Mouse (Mus musculus): ENCODE measurements around the gene Tgfb1. TPM values are rescaled to one million over a fixed set of nuclear protein-coding genes. Genes with fewer than 3 reads are reported as not detected.

The Tgfb1 gene
- polyA plus RNA-seq, 1 experiment from 2014 or later = 1.2 TPM

- H3K4me1 ChIP-seq (replicated peaks) = peaks cover 40% of the 10 kb centered on the region
- H3K36me3 ChIP-seq = no peaks in the 10 kb centered on the region
- no peak overlapping the region for H3K27ac ChIP-seq
- peak overlapping the region; percentile 43 for H3K4me3 ChIP-seq (replicated peaks)
- H3K27me3 ChIP-seq = peaks cover 81% of the 10 kb centered on the region
- H3K9me3 ChIP-seq = no peaks in the 10 kb centered on the region
- peak overlapping the region; percentile 62 for H3K4me2 ChIP-seq (replicated peaks)
- H3K9ac ChIP-seq (replicated peaks) = no peak overlapping the region
- no peak for ATAC-seq
- WGBS = 14% methylated on average over 12 of the region's 12 CpGs
These were observed 2.8 kb downstream of the Tgfb1 start for GRCm38 (mm10) chr7:25689603-25690021.

- H3K4me3 ChIP-seq (replicated peaks) = 0 out of 2 replicates have a peak overlapping the region, but pooled peaks have one; percentile 43
- WGBS = 32% methylated on average over 5 of the region's 5 CpGs
- H3K4me2 ChIP-seq (replicated peaks) = peak overlapping the region; percentile 62; the same call in 1 of the 2 replicates
These were observed 3.2 kb downstream of the Tgfb1 start for GRCm38 (mm10) chr7:25690051-25690450.

GRCm38 (mm10) chr7:25694104-25694503 lies 7.3 kb downstream of the Tgfb1 start:
- Histone ChIP-seq H3K4me2 (replicated peaks) (no peak overlapping the region), H3K9ac (replicated peaks) (no peak overlapping the region), H3K9me3 (no peaks in the 10 kb centered on the region), H3K27ac (no peak overlapping the region), H3K36me3 (no peaks in the 10 kb centered on the region), H3K27me3 (peaks cover 40% of the 10 kb centered on the region), H3K4me1 (replicated peaks) (peaks cover 7% of the 10 kb centered on the region), H3K4me3 (replicated peaks) (no peak overlapping the region)
- ATAC-seq = peak; percentile 18; the same call in 1 of the 2 replicates
- 38% methylated on average over 8 of the region's 8 CpGs for WGBS

More at GRCm38 (mm10) chr7:25690051-25690450, 3.2 kb downstream of the Tgfb1 start:
- H3K27me3 ChIP-seq = peaks cover 77% of the 10 kb centered on the region
- no peak overlapping the region for H3K9ac ChIP-seq (replicated peaks)
- H3K27ac ChIP-seq = no peak overlapping the region
- no peaks in the 10 kb centered on the region for H3K36me3 ChIP-seq
- peaks cover 40% of the 10 kb centered on the region for H3K4me1 ChIP-seq (replicated peaks)
- H3K9me3 ChIP-seq = no peaks in the 10 kb centered on the region
- ATAC-seq = no peak

GRCm38 (mm10) chr7:25699851-25700250 lies 13.0 kb downstream of the Tgfb1 start:
- H3K4me3 ChIP-seq (replicated peaks) = no peak overlapping the region
- H3K27me3 ChIP-seq = peaks cover 13% of the 10 kb centered on the region
- H3K4me2 ChIP-seq (replicated peaks) = no peak overlapping the region
- H3K9ac ChIP-seq (replicated peaks) = no peak overlapping the region
- no peaks in the 10 kb centered on the region for H3K36me3 ChIP-seq
- H3K9me3 ChIP-seq = no peaks in the 10 kb centered on the region
- no peak for ATAC-seq
- H3K27ac ChIP-seq = no peak overlapping the region
- 54% methylated on average over 13 of the region's 13 CpGs for WGBS
- peaks cover 11% of the 10 kb centered on the region for H3K4me1 ChIP-seq (replicated peaks)

- H3K4me2 ChIP-seq (replicated peaks) = no peak overlapping the region
- H3K9me3 ChIP-seq = no peaks in the 10 kb centered on the region
- no peak overlapping the region for H3K27ac ChIP-seq
- peaks cover 15% of the 10 kb centered on the region for H3K4me1 ChIP-seq (replicated peaks)
- WGBS = 75% methylated on average over 12 of the region's 12 CpGs
- ATAC-seq = no peak
- H3K27me3 ChIP-seq = peaks cover 19% of the 10 kb centered on the region
- H3K9ac ChIP-seq (replicated peaks) = no peak overlapping the region
- H3K4me3 ChIP-seq (replicated peaks) = no peak overlapping the region
- no peaks in the 10 kb centered on the region for H3K36me3 ChIP-seq
These were observed 13.9 kb downstream of the Tgfb1 start for GRCm38 (mm10) chr7:25700732-25701131.

GRCm38 (mm10) chr7:25702350-25702749 lies 15.5 kb downstream of the Tgfb1 start:
- Histone ChIP-seq H3K4me3 (replicated peaks) (no peak overlapping the region), H3K27me3 (peaks cover 19% of the 10 kb centered on the region)
- 94% methylated on average over 2 of the region's 2 CpGs for WGBS

GRCm38 (mm10) chr7:25703793-25704494 lies 17.1 kb downstream of the Tgfb1 start:
- Histone ChIP-seq H3K36me3 (no peaks in the 10 kb centered on the region), H3K4me1 (replicated peaks) (peaks cover 15% of the 10 kb centered on the region), H3K4me2 (replicated peaks) (peak overlapping the region; percentile 60; the same call in 1 of the 2 replicates), H3K9me3 (no peaks in the 10 kb centered on the region), H3K9ac (replicated peaks) (no peak overlapping the region), H3K27me3 (peaks cover 15% of the 10 kb centered on the region), H3K27ac (no peak overlapping the region), H3K4me3 (replicated peaks) (peak overlapping the region; percentile 35; the same call in 1 of the 2 replicates)
- ATAC-seq = peak; percentile 65
- WGBS = 19% methylated on average over 10 of the region's 10 CpGs

More at GRCm38 (mm10) chr7:25702350-25702749, 15.5 kb downstream of the Tgfb1 start:
- H3K27ac ChIP-seq = no peak overlapping the region
- H3K4me2 ChIP-seq (replicated peaks) = no peak overlapping the region
- H3K36me3 ChIP-seq = no peaks in the 10 kb centered on the region
- no peak for ATAC-seq
- no peak overlapping the region for H3K9ac ChIP-seq (replicated peaks)
- peaks cover 15% of the 10 kb centered on the region for H3K4me1 ChIP-seq (replicated peaks)
- no peaks in the 10 kb centered on the region for H3K9me3 ChIP-seq

- Histone ChIP-seq H3K4me3 (replicated peaks) (peak overlapping the region; percentile 35), H3K36me3 (no peaks in the 10 kb centered on the region), H3K4me1 (replicated peaks) (peaks cover 18% of the 10 kb centered on the region), H3K4me2 (replicated peaks) (peak overlapping the region; percentile 60), H3K27ac (no peak overlapping the region), H3K27me3 (peaks cover 15% of the 10 kb centered on the region), H3K9me3 (no peaks in the 10 kb centered on the region), H3K9ac (replicated peaks) (0 out of 2 replicates have a peak overlapping the region, but pooled peaks have one; percentile 32)
- WGBS = 5% methylated on average over 36 of the region's 37 CpGs
- ATAC-seq = peak; percentile 65
These were observed 18.0 kb downstream of the Tgfb1 start for GRCm38 (mm10) chr7:25704716-25705364.

GRCm38 (mm10) chr7:25705801-25706251 lies 19.0 kb downstream of the Tgfb1 start:
- Histone ChIP-seq H3K36me3 (no peaks in the 10 kb centered on the region), H3K4me3 (replicated peaks) (no peak overlapping the region), H3K27me3 (peaks cover 15% of the 10 kb centered on the region), H3K27ac (no peak overlapping the region), H3K9me3 (no peaks in the 10 kb centered on the region), H3K4me2 (replicated peaks) (no peak overlapping the region), H3K9ac (replicated peaks) (no peak overlapping the region), H3K4me1 (replicated peaks) (peaks cover 28% of the 10 kb centered on the region)
- 72% methylated on average over 6 of the region's 6 CpGs for WGBS
- ATAC-seq = no peak

- Histone ChIP-seq H3K27ac (no peak overlapping the region), H3K36me3 (peaks cover 3% of the 10 kb centered on the region; the same call in 1 of the 2 replicates), H3K9me3 (no peaks in the 10 kb centered on the region), H3K4me3 (replicated peaks) (no peak overlapping the region), H3K27me3 (peaks cover 15% of the 10 kb centered on the region), H3K9ac (replicated peaks) (no peak overlapping the region), H3K4me2 (replicated peaks) (no peak overlapping the region), H3K4me1 (replicated peaks) (peaks cover 36% of the 10 kb centered on the region)
- ATAC-seq = no peak
- WGBS = 66% methylated on average over 7 of the region's 7 CpGs
These were observed 19.9 kb downstream of the Tgfb1 start for GRCm38 (mm10) chr7:25706578-25707170.

GRCm38 (mm10) chr7:25707581-25708292 lies 20.9 kb downstream of the Tgfb1 start:
- Histone ChIP-seq H3K9me3 (no peaks in the 10 kb centered on the region), H3K27me3 (peaks cover 15% of the 10 kb centered on the region), H3K9ac (replicated peaks) (no peak overlapping the region), H3K4me1 (replicated peaks) (peaks cover 41% of the 10 kb centered on the region), H3K36me3 (peaks cover 13% of the 10 kb centered on the region), H3K4me3 (replicated peaks) (no peak overlapping the region), H3K27ac (peak overlapping the region; percentile 35), H3K4me2 (replicated peaks) (no peak overlapping the region)
- ATAC-seq = no peak
- WGBS = 68% methylated on average over 15 of the region's 15 CpGs
